Mouse (Mus musculus): ENCODE measurements at regions not wholly inside any gene's neighbourhood (a gene's known extent, or its start where the extent isn't known, plus 50 kb on each side); places are given as distances from the start of the nearest gene placed in this dataset.
"Not testable (repeated sequence)": the region's sequence is repeated elsewhere in the genome, so short reads cannot be mapped to it uniquely, and the experiment has no call there.

DNA sequence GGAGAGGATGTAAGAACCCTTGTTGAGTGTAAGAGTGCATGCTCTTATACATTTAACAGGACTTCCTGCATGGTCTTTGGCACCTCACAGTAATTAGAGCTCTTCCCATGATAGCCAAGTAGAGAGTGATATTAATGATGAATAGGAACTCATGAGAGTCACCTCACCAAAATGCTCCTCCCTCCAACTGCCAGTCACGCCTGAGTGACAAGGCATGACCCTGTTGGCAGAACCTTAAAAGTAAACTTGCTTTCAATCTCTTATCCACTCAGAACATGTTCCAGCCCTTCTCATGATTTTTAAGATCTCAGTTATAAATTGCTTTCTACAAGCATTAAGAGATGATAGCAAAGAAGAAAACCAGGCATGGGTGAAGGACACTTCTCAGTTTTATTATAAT, 291.8 kb downstream of the Tox3 start:
- in situ Hi-C loops (cut with MboI, MseI), result no loop called here

GRCm38 (mm10) chr8:90046779-90047178, 301.4 kb downstream of the Tox3 start:
- in situ Hi-C loops (cut with MboI, MseI), result no loop called here

DNA sequence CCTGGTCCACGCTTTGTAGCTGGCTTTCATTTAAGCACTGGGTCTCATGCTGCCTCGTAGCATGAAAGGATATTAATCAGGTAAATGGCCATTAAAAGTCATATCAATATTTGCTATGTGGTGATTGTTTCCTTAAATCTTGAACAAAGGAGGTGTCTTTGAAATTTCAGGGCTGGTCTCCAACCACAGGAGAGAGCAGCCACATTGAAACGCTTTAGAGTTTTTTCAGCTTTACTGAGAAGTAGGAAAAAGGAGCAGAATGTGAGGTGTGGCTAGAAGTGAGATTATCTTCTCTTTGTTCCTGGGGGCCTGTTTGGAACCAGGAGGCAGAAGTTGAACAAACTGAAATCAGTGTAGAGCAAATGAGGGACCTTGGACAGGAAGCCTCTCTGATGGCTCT, 311.7 kb downstream of the Tox3 start:
- in situ Hi-C loops (cut with MboI, MseI), result no loop called here

DNA sequence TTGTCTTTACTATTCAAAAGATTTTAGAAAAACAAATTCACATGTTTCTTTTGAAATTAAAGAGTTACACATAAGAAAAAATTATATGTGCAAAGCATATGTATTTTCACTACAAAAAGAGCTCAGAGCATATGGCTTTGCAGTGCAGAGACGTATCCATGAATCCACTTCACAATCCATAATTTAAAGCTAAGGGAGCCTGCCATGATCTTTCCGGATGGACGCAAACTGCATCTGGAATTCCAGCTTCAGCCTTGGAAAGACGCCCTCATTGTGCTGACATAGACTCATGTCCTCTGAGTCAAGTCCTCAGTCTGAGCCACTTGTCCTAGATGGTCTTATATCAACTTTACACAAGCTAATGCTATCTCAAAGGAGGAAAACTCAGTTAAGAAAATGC, 315.6 kb downstream of the Tox3 start:
- in situ Hi-C loops (cut with MboI, MseI), result no loop called here

- in situ Hi-C loops (cut with MboI, MseI), result no loop called here
Measured at GRCm38 (mm10) chr8:90031220-90031619, 316.9 kb downstream of the Tox3 start.

GRCm38 (mm10) chr8:90017958-90018357, 330.2 kb downstream of the Tox3 start:
- in situ Hi-C loops (cut with MboI, MseI), result loop anchor here (25.0 kb wide), 1 partner anchor 994 kb away; no protein-coding TSS in a partner anchor

DNA sequence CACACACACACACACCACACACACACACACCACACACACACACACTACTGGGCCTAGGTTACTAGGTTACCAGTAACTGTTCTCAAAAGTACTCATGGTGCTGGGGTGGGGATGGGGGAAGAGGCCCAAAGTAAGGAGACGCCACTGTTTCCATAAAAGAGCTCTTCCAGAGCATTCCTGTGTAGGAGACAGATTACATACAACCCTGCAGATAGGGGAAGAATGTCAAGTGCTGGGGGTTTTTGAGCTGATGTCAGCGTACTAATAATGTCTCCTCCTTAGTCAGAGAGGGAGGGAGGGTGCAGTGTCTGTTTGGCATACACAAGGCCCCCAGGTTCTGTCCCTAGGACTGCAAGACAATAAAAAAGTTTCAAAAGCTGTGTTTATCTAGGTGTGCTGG, 334.4 kb downstream of the Tox3 start:
- in situ Hi-C loops (cut with MboI, MseI), result loop anchor here (25.0 kb wide), 1 partner anchor 999 kb away; no protein-coding TSS in a partner anchor

- in situ Hi-C loops (cut with MboI, MseI), result loop anchor here (25.0 kb wide), 1 partner anchor 1000 kb away; no protein-coding TSS in a partner anchor
Measured at GRCm38 (mm10) chr8:90011682-90012409, 336.3 kb downstream of the Tox3 start.

GRCm38 (mm10) chr8:90009431-90009830, 338.7 kb downstream of the Tox3 start:
- in situ Hi-C loops (cut with MboI, MseI), result loop anchor here (5.0 to 25.0 kb wide), 2 partner anchors 783 to 1003 kb away; no protein-coding TSS in a partner anchor

DNA sequence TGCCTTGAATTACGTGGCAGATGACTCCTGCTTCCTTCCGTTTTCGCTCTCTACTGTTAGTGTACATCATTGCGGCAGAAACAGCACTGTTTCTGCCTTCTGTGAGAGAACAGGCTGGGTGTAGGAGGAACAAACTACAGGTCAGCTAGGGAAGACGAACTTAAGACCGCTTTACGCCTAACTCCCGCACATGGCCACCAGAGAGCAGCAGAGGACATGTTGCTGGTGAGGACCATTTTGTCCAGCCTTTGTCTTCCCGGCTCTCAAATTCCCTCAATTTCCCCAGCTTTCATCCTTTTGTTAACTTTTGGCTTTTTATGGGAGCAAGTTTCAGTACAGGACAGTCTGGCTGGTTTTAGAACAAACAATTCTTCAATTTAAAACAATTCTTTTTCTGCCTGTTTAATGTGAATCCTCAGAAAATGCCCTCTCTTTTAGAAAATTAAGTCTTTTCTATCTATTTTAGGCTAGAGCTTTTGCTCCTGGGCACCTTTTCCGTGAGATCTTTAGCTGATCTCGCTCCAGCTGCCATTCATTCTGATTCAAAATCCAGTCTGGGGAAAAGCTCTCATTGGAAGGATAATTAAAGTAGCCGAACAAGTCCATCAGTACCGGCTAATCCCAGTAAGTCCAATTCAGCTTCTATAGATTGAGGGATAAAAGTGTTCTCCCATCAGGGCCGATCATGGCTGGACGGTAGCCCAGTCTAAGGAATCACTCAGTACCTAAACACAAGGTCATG, 347.1 kb downstream of the Tox3 start:
- in situ Hi-C loops (cut with MboI, MseI), result loop anchor here (5.0 to 25.0 kb wide), 2 partner anchors 711 to 1011 kb away; no protein-coding TSS in a partner anchor

DNA sequence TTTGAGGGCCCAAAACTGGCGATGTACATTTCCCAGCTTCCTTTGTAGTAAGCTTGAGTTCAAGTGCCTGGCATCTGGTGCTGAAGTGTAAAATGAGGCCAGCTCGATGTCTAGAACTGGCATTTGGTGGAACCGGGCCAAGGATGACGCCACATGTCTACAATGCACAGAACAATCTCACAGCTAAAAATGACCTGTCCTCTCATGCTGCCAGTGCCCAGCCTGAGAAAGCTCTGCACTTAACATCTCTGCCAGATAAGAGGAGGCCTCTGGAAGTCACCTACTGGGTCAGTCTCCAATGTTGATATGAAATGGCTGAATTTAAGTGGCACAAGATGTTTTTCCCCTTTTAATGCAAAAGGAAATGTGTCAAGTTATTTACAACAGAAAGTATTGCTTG, 354.4 kb downstream of the Tox3 start:
- in situ Hi-C loops (cut with MboI, MseI), result no loop called here

GRCm38 (mm10) chr8:89983859-89984258, 364.3 kb downstream of the Tox3 start:
- in situ Hi-C loops (cut with MboI, MseI), result no loop called here

DNA sequence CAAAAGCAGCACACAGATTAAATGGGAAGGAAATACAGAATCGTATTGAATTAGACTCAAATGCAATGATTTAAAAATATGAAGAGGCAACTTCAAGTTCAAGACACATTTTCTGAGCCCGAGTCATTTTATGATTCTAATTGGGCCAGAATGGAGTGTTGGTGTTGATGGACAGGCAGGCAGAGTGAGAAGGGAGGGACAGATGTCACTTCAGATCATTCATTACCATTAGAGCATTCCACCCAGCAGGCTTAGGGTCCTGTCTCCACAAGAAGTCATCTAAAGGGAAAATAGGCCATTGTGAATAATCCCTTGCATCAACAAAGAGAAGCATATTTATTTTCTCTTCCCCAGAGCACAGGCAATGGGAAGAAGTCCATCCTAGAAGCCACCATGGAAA, 365.6 kb downstream of the Tox3 start:
- in situ Hi-C loops (cut with MboI, MseI), result no loop called here

GRCm38 (mm10) chr8:89981320-89981719, 366.8 kb downstream of the Tox3 start:
- in situ Hi-C loops (cut with MboI, MseI), result no loop called here

DNA sequence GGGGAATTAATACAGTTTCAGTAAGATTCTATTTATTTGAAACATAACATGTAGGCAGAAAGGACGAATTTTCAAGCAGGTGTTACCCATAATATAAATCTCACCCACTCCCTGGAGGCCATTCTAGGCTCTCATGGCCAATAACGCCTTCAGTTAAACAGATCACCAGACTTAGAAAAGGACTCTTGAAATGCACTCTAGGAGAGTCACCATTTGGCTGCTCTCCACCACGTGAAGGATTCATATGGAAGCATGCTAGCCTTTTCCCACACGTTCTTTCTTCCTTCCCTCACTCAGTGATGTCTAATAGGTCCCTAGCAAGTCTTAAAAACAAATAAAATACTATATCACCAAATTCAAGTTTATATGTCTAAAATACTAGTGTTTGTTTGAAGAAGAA, 367.7 kb downstream of the Tox3 start:
- in situ Hi-C loops (cut with MboI, MseI), result no loop called here

GRCm38 (mm10) chr8:89962799-89963198, 385.3 kb downstream of the Tox3 start:
- in situ Hi-C loops (cut with MboI, MseI), result no loop called here

DNA sequence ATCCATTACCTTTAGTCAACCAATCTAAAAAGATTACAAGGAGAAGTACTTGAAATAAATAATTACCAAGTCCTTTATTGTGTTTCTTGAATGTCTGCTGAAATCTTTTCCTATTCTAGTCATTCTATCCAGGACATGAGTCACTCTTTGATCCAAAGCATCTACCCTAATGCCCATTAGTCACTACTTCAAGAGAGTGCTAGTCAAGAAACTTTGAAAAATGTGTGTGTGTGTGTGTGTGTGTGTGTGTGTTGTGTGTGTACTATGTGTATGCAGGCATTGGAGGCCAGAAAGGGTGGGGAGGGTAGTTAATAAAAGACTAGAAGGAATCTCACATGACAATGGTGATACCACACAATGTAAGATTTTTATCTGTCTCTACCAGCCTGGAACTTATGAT, 390.7 kb downstream of the Tox3 start:
- in situ Hi-C loops (cut with MboI, MseI), result no loop called here

DNA sequence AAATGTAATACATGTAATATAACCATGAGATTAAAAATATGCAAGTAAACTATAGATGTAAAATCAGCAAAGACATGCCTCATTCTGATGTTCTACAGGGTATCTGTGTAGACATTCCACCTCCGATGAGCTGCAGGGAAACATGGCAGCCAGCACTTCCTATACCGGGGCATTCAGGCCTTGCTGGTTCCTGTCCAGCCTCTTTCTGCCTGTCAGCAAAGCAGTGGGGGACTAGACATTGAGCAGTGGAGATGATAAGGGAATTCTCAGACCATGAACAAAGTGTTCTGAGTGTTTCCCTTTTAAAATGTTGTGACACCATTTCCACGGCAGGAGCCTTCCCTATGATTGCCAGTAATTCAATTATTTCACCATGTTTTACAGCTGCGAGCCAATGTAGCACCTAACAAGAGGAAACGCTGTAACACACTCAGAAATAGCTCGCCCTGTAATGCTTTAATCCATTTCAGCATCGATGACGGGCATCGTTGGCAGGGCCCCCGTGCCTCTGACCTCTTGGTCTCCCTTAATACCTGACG, 391.6 kb downstream of the Tox3 start:
- in situ Hi-C loops (cut with MboI, MseI), result no loop called here

- in situ Hi-C loops (cut with MboI, MseI), result no loop called here
Measured at GRCm38 (mm10) chr8:89938836-89939235, 409.3 kb downstream of the Tox3 start.

- in situ Hi-C loops (cut with MboI, MseI), result no loop called here
Measured at GRCm38 (mm10) chr8:89934521-89934920, 413.6 kb downstream of the Tox3 start.

GRCm38 (mm10) chr8:89926666-89927232, 421.4 kb downstream of the Tox3 start:
- in situ Hi-C loops (cut with MboI, MseI), result no loop called here

- in situ Hi-C loops (cut with MboI, MseI), result not testable (repeated sequence)
Measured at GRCm38 (mm10) chr8:89924697-89925096, 423.4 kb downstream of the Tox3 start.
